10 mouse cellular contexts compared by ENCODE assay signal in the genomic region with DNA sequence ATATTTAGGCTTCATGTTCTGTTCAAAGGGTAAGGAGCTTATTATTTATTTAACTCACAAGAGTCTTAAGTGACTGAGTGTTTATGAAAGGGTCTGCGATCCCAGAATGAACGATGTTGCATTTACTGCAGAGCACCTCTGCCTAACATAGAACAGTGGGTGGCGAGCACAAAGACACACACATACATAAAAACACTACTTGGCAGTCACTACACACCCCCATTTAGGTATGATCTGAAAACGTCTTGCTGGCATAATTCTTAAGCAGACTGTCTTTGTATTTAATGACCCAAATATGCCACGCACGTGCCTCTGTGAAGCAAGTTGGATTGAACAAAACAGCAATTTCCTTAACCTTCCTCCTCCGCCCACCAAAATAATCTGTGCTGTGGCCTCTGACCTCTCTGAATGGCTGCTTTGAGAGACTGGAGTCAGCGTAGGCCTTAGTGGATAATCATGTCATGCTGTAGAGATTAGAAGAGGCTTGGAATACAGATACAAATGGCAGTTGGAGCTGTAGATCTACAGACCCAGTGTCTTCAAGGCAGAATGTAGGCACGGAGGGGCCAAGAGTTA.
DNase-seq lines count a peak whose midpoint lies in the region; ATAC-seq lines count a peak whose summit lies in the region.
"Had no signal": no experiment of that assay in that cellular context is flagged by ENCODE, and none has a peak within 500 bp of the region (broad histone marks: within the 10 kb centered on the region; RNA-seq: fewer than 3 reads in every experiment).

No protein-coding gene starts in this region.

- peak overlapping the region; percentile 15; the same call in 1 of the 2 replicates for H3K27ac ChIP-seq in liver, embryonic 12.5 days
- no peak overlapping the region for H3K27ac ChIP-seq in liver, embryonic 11.5 days (ENCODE audit: low read depth, low read length)
- H3K27ac ChIP-seq in embryonic facial prominence, embryonic 11.5 days (replicated peaks; ENCODE audit: low read depth, low read length) = 0 out of 2 replicates have a peak overlapping the region, but pooled peaks have one; percentile 35
- peak overlapping the region; percentile 40 for H3K27ac ChIP-seq in hindbrain, embryonic 14.5 days
- no peak overlapping the region; the same call in 1 of the 2 replicates for H3K27ac ChIP-seq in intestine, embryonic 15.5 days

- WGBS in liver, embryonic 12.5 days (ENCODE audit: insufficient replicate concordance) = 65% methylated on average over 9 of the region's 9 CpGs
- WGBS in liver, embryonic 11.5 days = 61% methylated on average over 9 of the region's 9 CpGs
- WGBS in embryonic facial prominence, embryonic 11.5 days = 14% methylated on average over 9 of the region's 9 CpGs
- WGBS in hindbrain, embryonic 14.5 days = 29% methylated on average over 9 of the region's 9 CpGs
- 41% methylated on average over 9 of the region's 9 CpGs for WGBS in intestine, embryonic 15.5 days

- no peak for DNase-seq in liver, embryonic 11.5 days (ENCODE audit: low spot score)
- peak; percentile 57 for DNase-seq in embryonic facial prominence, embryonic 11.5 days (ENCODE audit: low spot score)
- no peak for DNase-seq in hindbrain, embryonic 14.5 days (ENCODE audit: low spot score)
- peak; percentile 44 for DNase-seq in retina, embryonic 14.5 days (ENCODE audit: low spot score)
- DNase-seq in urinary bladder, postnatal 4 days (ENCODE audit: low spot score in 2 of 2) = no peak
- no peak for DNase-seq in ovary, postnatal 36 days (ENCODE audit: low spot score)

- no peak overlapping the region for H3K4me3 ChIP-seq in liver, embryonic 12.5 days
- no peak overlapping the region for H3K4me3 ChIP-seq in liver, embryonic 11.5 days (ENCODE audit: low read depth, low read length)
- H3K4me3 ChIP-seq in embryonic facial prominence, embryonic 11.5 days (ENCODE audit: low read depth, low read length) = no peak overlapping the region
- no peak overlapping the region for H3K4me3 ChIP-seq in hindbrain, embryonic 14.5 days (replicated peaks; ENCODE audit: low read length)
- no peak overlapping the region for H3K4me3 ChIP-seq in intestine, embryonic 15.5 days (replicated peaks)
- H3K4me3 ChIP-seq: myocyte had no signal

- no peak overlapping the region for H3K4me2 ChIP-seq in liver, embryonic 12.5 days
- H3K4me2 ChIP-seq in liver, embryonic 11.5 days = no peak overlapping the region
- H3K4me2 ChIP-seq in embryonic facial prominence, embryonic 11.5 days (ENCODE audit: low read depth, low read length) = no peak overlapping the region
- H3K4me2 ChIP-seq in hindbrain, embryonic 14.5 days (replicated peaks) = no peak overlapping the region
- H3K4me2 ChIP-seq in intestine, embryonic 15.5 days (replicated peaks) = no peak overlapping the region

- no peak overlapping the region for H3K9ac ChIP-seq in liver, embryonic 12.5 days
- H3K9ac ChIP-seq in liver, embryonic 11.5 days (ENCODE audit: low read depth, low read length) = no peak overlapping the region
- no peak overlapping the region for H3K9ac ChIP-seq in embryonic facial prominence, embryonic 11.5 days (replicated peaks; ENCODE audit: low read length)
- no peak overlapping the region for H3K9ac ChIP-seq in hindbrain, embryonic 14.5 days
- no peak overlapping the region for H3K9ac ChIP-seq in intestine, embryonic 15.5 days

- H3K36me3 ChIP-seq in liver, embryonic 12.5 days = no peaks in the 10 kb centered on the region
- H3K36me3 ChIP-seq in liver, embryonic 11.5 days (ENCODE audit: control insufficient read depth, insufficient read depth, low read length) = no peaks in the 10 kb centered on the region
- no peaks in the 10 kb centered on the region for H3K36me3 ChIP-seq in embryonic facial prominence, embryonic 11.5 days (replicated peaks; ENCODE audit: control insufficient read depth, insufficient read depth, low read depth, low read length)
- H3K36me3 ChIP-seq in hindbrain, embryonic 14.5 days (replicated peaks; ENCODE audit: control insufficient read depth, insufficient read depth) = no peaks in the 10 kb centered on the region
- H3K36me3 ChIP-seq in intestine, embryonic 15.5 days = no peaks in the 10 kb centered on the region

- ATAC-seq in liver, embryonic 12.5 days = no peak
- ATAC-seq in liver, embryonic 11.5 days (replicated peaks; ENCODE audit: low FRiP score) = no peak
- no peak for ATAC-seq in embryonic facial prominence, embryonic 11.5 days (replicated peaks; ENCODE audit: insufficient number of reproducible peaks, low FRiP score, low TSS enrichment, low read depth)
- no peak for ATAC-seq in hindbrain, embryonic 14.5 days (ENCODE audit: low FRiP score)
- ATAC-seq in intestine, embryonic 15.5 days = no peak

- H3K4me1 ChIP-seq in liver, embryonic 12.5 days = peaks cover 66% of the 10 kb centered on the region
- H3K4me1 ChIP-seq in liver, embryonic 11.5 days (replicated peaks; ENCODE audit: control insufficient read depth, insufficient read depth, low read length) = peaks cover 51% of the 10 kb centered on the region
- peaks cover 12% of the 10 kb centered on the region for H3K4me1 ChIP-seq in embryonic facial prominence, embryonic 11.5 days (ENCODE audit: control insufficient read depth, insufficient read depth, low read length)
- H3K4me1 ChIP-seq in hindbrain, embryonic 14.5 days (replicated peaks; ENCODE audit: control insufficient read depth, insufficient read depth, low read length) = peaks cover 48% of the 10 kb centered on the region
- H3K4me1 ChIP-seq in intestine, embryonic 15.5 days (replicated peaks) = peaks cover 25% of the 10 kb centered on the region

- H3K27me3 ChIP-seq in liver, embryonic 12.5 days (replicated peaks) = 0 out of 2 replicates have a peak, but pooled peaks cover 3% of the 10 kb centered on the region
- H3K27me3 ChIP-seq in liver, embryonic 11.5 days (replicated peaks; ENCODE audit: control insufficient read depth, insufficient read depth, low read length) = no peaks in the 10 kb centered on the region
- no peaks in the 10 kb centered on the region for H3K27me3 ChIP-seq in embryonic facial prominence, embryonic 11.5 days (ENCODE audit: control insufficient read depth, insufficient read depth, low read length)
- no peaks in the 10 kb centered on the region for H3K27me3 ChIP-seq in hindbrain, embryonic 14.5 days (ENCODE audit: control insufficient read depth, insufficient read depth, low read length)
- H3K27me3 ChIP-seq in intestine, embryonic 15.5 days (replicated peaks) = no peaks in the 10 kb centered on the region
- H3K27me3 ChIP-seq: CH12.LX had no signal

- H3K9me3 ChIP-seq in liver, embryonic 12.5 days (replicated peaks) = no peaks in the 10 kb centered on the region
- no peaks in the 10 kb centered on the region for H3K9me3 ChIP-seq in liver, embryonic 11.5 days (ENCODE audit: control insufficient read depth, low read length)
- no peaks in the 10 kb centered on the region for H3K9me3 ChIP-seq in embryonic facial prominence, embryonic 11.5 days (replicated peaks; ENCODE audit: control insufficient read depth, low read length)
- H3K9me3 ChIP-seq in hindbrain, embryonic 14.5 days (ENCODE audit: control insufficient read depth, low read length) = no peaks in the 10 kb centered on the region
- no peaks in the 10 kb centered on the region for H3K9me3 ChIP-seq in intestine, embryonic 15.5 days

Comparison
In these comparisons a context has a peak if more than half of its experiments do, and no peak if none do; other contexts are left out.
1. H3K27ac ChIP-seq: peak in liver, embryonic 12.5 days (single experiment), embryonic facial prominence, embryonic 11.5 days (single experiment) and hindbrain, embryonic 14.5 days (single experiment); none in liver, embryonic 11.5 days (single experiment) and intestine, embryonic 15.5 days (single experiment).
2. DNase-seq: peak in embryonic facial prominence, embryonic 11.5 days (single experiment) and retina, embryonic 14.5 days (single experiment); none in liver, embryonic 11.5 days (single experiment), hindbrain, embryonic 14.5 days (single experiment), urinary bladder, postnatal 4 days (0 of 2) and ovary, postnatal 36 days (single experiment).